Mouse (Mus musculus) liver, postnatal 0 days (tissue): Measurements from ENCODE around the gene Znrf1.

Experiments used
- CTCF ChIP-seq: sonication (generic); IDR thresholded peaks from 2 replicates; pipeline ENCODE4 v1.5.1; 2016; ENCODE audit warnings: antibody characterized with exemption, low read depth
- EP300 ChIP-seq: IDR thresholded peaks from 2 replicates; pipeline ENCODE4 v1.6.1; 2016; ENCODE audit warnings: antibody characterized with exemption, low read depth, mild to moderate bottlenecking

GRCm38 (mm10) chr8:111602050-111602449, 66.2 kb downstream of the Znrf1 start:
- no peak for TF ChIP-seq CTCF
- no peak for TF ChIP-seq EP300
